Mouse (Mus musculus) limb, embryonic 11.5 days (tissue): ENCODE measurements around the gene Utrn. TPM values are rescaled to one million over a fixed set of nuclear protein-coding genes. Genes with fewer than 3 reads are reported as not detected.

Experiments
- ATAC-seq: fragments of 200-750 bp; cut with Nextera tagmentation; 2 replicates; pipeline ENCODE4 v1.8.0; 2017; ENCODE audit warnings: low read depth; ENCODE audit not compliant: insufficient number of reproducible peaks, low FRiP score, low TSS enrichment
- DNase-seq: peaks from one replicate; pipeline ENCODE4 v3.0.0-alpha.2; 2015; ENCODE audit warnings: low spot score
- H3K27ac ChIP-seq: fragments of 300-500 bp; sonication (generic); replicated peaks from 2 replicates; pipeline ENCODE4 v1.5.1; 2014; ENCODE audit warnings: low read depth, mild to moderate bottlenecking, low read length
- H3K27me3 ChIP-seq: fragments of 300-500 bp; sonication (generic); 2 replicates; pipeline ENCODE4 v1.6.1; 2014; ENCODE audit warnings: mild to moderate bottlenecking, low read length, mixed read lengths; ENCODE audit not compliant: control insufficient read depth, insufficient read depth
- H3K36me3 ChIP-seq: fragments of 300-500 bp; sonication (generic); 2 replicates; pipeline ENCODE4 v1.6.1; 2014; ENCODE audit warnings: mild to moderate bottlenecking, low read length, moderate library complexity, mixed read lengths; ENCODE audit not compliant: control insufficient read depth, insufficient read depth
- H3K4me1 ChIP-seq: fragments of 300-500 bp; sonication (generic); 2 replicates; pipeline ENCODE4 v1.6.1; 2014; ENCODE audit warnings: low read length, mixed read lengths; ENCODE audit not compliant: control insufficient read depth, insufficient read depth
- H3K4me2 ChIP-seq: fragments of 300-500 bp; sonication (generic); 2 replicates; pipeline ENCODE4 v1.6.1; 2014; ENCODE audit warnings: low read depth, mild to moderate bottlenecking, moderate library complexity; ENCODE audit not compliant: severe bottlenecking
- H3K4me3 ChIP-seq: fragments of 300-500 bp; sonication (generic); 2 replicates; pipeline ENCODE4 v1.5.1; 2014; ENCODE audit warnings: low read depth, low read length
- H3K9ac ChIP-seq: fragments of 300-500 bp; sonication (generic); 2 replicates; pipeline ENCODE4 v1.6.1; 2014; ENCODE audit warnings: mild to moderate bottlenecking, low read length
- H3K9me3 ChIP-seq: fragments of 300-500 bp; sonication (generic); 2 replicates; pipeline ENCODE4 v1.6.1; 2016; ENCODE audit warnings: low read length; ENCODE audit not compliant: control insufficient read depth
- WGBS: fragments of 180-500 bp; shearing (Covaris S2); extraction: QIAGEN DNeasy Blood & Tissue Kit; methylation state at CpG from one replicate; pipeline ENCODE4 v1.1.7; 2014; 5-methylcytosine and 5-hydroxymethylcytosine counted together
- polyA plus RNA-seq: library from polyadenylated mRNA; unstranded; fragments of >200 nt; fragmentation: Nextera tagmentation; extraction: Ambion mirVana; gene quantifications from 2 replicates; pipeline ENCODE4 v1.2.1, GENCODE M21; 2014

The Utrn gene
- polyA plus RNA-seq, 1 experiment from 2014 or later: 41.0 TPM

- 0 out of 2 replicates have a peak, but pooled peaks cover 4% of the 10 kb centered on the region for H3K4me1 ChIP-seq
- H3K27me3 ChIP-seq: no peaks in the 10 kb centered on the region
- H3K9me3 ChIP-seq: no peaks in the 10 kb centered on the region
- no peak for ATAC-seq
- H3K4me3 ChIP-seq: no peak overlapping the region
- DNase-seq: no peak
- H3K36me3 ChIP-seq: peaks cover 2% of the 10 kb centered on the region; the same call in 1 of the 2 replicates
- 86% methylated on average over 5 of the region's 5 CpGs for WGBS
- no peak overlapping the region for H3K9ac ChIP-seq
- H3K27ac ChIP-seq: no peak overlapping the region
- no peak overlapping the region for H3K4me2 ChIP-seq
These were observed 11.1 kb downstream of the Utrn start for GRCm38 (mm10) chr10:12858017-12858416.

- Histone ChIP-seq H3K9me3 (no peaks in the 10 kb centered on the region), H3K9ac (no peak overlapping the region), H3K27ac (no peak overlapping the region), H3K36me3 (no peaks in the 10 kb centered on the region; the same call in 1 of the 2 replicates), H3K4me3 (no peak overlapping the region), H3K4me1 (0 out of 2 replicates have a peak, but pooled peaks cover 4% of the 10 kb centered on the region), H3K27me3 (no peaks in the 10 kb centered on the region), H3K4me2 (no peak overlapping the region)
- WGBS: 91% methylated on average over 6 of the region's 6 CpGs
- ATAC-seq (no peak), DNase-seq (no peak)
These were observed 14.9 kb downstream of the Utrn start for GRCm38 (mm10) chr10:12854298-12854697.

GRCm38 (mm10) chr10:12853776-12854175 is 15.4 kb downstream of the Utrn start:
- Histone ChIP-seq H3K4me2 (no peak overlapping the region), H3K9me3 (no peaks in the 10 kb centered on the region), H3K4me3 (no peak overlapping the region), H3K36me3 (no peaks in the 10 kb centered on the region), H3K4me1 (0 out of 2 replicates have a peak, but pooled peaks cover 4% of the 10 kb centered on the region), H3K9ac (no peak overlapping the region), H3K27me3 (no peaks in the 10 kb centered on the region), H3K27ac (no peak overlapping the region)
- 75% methylated on average over 6 of the region's 6 CpGs for WGBS
- ATAC-seq: no peak
- no peak for DNase-seq

GRCm38 (mm10) chr10:12853196-12853620 is 16.0 kb downstream of the Utrn start:
- Histone ChIP-seq H3K36me3 (no peaks in the 10 kb centered on the region), H3K4me2 (no peak overlapping the region), H3K27me3 (no peaks in the 10 kb centered on the region), H3K27ac (no peak overlapping the region), H3K4me3 (no peak overlapping the region), H3K9me3 (no peaks in the 10 kb centered on the region), H3K4me1 (0 out of 2 replicates have a peak, but pooled peaks cover 4% of the 10 kb centered on the region), H3K9ac (no peak overlapping the region)
- no peak for DNase-seq
- 83% methylated on average over 7 of the region's 7 CpGs for WGBS
- no peak for ATAC-seq

GRCm38 (mm10) chr10:12852416-12853195 is 16.6 kb downstream of the Utrn start:
- Histone ChIP-seq H3K4me1 (0 out of 2 replicates have a peak, but pooled peaks cover 4% of the 10 kb centered on the region), H3K4me3 (no peak overlapping the region), H3K9ac (no peak overlapping the region), H3K4me2 (no peak overlapping the region), H3K27ac (no peak overlapping the region), H3K27me3 (no peaks in the 10 kb centered on the region), H3K9me3 (no peaks in the 10 kb centered on the region), H3K36me3 (no peaks in the 10 kb centered on the region)
- WGBS: 92% methylated on average over 15 of the region's 15 CpGs
- DNase-seq: no peak
- no peak for ATAC-seq

- no peak overlapping the region for H3K27ac ChIP-seq
- ATAC-seq: no peak
- H3K4me3 ChIP-seq: no peak overlapping the region
- H3K9ac ChIP-seq: no peak overlapping the region
- no peaks in the 10 kb centered on the region for H3K9me3 ChIP-seq
- no peak for DNase-seq
- H3K27me3 ChIP-seq: no peaks in the 10 kb centered on the region
- 0 out of 2 replicates have a peak, but pooled peaks cover 4% of the 10 kb centered on the region for H3K4me1 ChIP-seq
- H3K4me2 ChIP-seq: no peak overlapping the region
- 90% methylated on average over 7 of the region's 7 CpGs for WGBS
- H3K36me3 ChIP-seq: no peaks in the 10 kb centered on the region
These were observed 18.2 kb downstream of the Utrn start for GRCm38 (mm10) chr10:12850781-12851471.

- no peak overlapping the region for H3K9ac ChIP-seq
- H3K4me2 ChIP-seq: no peak overlapping the region
- no peaks in the 10 kb centered on the region for H3K27me3 ChIP-seq
- no peak overlapping the region for H3K27ac ChIP-seq
- no peak overlapping the region for H3K4me3 ChIP-seq
- ATAC-seq: no peak
- H3K9me3 ChIP-seq: no peaks in the 10 kb centered on the region
- H3K36me3 ChIP-seq: no peaks in the 10 kb centered on the region
- 34% methylated on average over 10 of the region's 10 CpGs for WGBS
- no peak for DNase-seq
- no peaks in the 10 kb centered on the region for H3K4me1 ChIP-seq
These were observed 20.6 kb downstream of the Utrn start for GRCm38 (mm10) chr10:12848322-12849108.

GRCm38 (mm10) chr10:12842543-12842942 is 26.6 kb downstream of the Utrn start:
- no peak for ATAC-seq
- Histone ChIP-seq H3K9me3 (no peaks in the 10 kb centered on the region), H3K4me1 (no peaks in the 10 kb centered on the region)

More at GRCm38 (mm10) chr10:12842543-12842942, 26.6 kb downstream of the Utrn start:
- Histone ChIP-seq H3K27me3 (no peaks in the 10 kb centered on the region), H3K4me2 (no peak overlapping the region), H3K9ac (no peak overlapping the region), H3K36me3 (no peaks in the 10 kb centered on the region), H3K4me3 (no peak overlapping the region), H3K27ac (no peak overlapping the region)
- no peak for DNase-seq
- WGBS: 82% methylated on average over 4 of the region's 4 CpGs
